Mouse (Mus musculus): ENCODE measurements around the gene Actn1. TPM values are rescaled to one million over a fixed set of nuclear protein-coding genes. Genes with fewer than 3 reads are reported as not detected.

Actn1 gene
- polyA plus RNA-seq, 1 experiment from 2014 or later, result 46.5 TPM

DNA sequence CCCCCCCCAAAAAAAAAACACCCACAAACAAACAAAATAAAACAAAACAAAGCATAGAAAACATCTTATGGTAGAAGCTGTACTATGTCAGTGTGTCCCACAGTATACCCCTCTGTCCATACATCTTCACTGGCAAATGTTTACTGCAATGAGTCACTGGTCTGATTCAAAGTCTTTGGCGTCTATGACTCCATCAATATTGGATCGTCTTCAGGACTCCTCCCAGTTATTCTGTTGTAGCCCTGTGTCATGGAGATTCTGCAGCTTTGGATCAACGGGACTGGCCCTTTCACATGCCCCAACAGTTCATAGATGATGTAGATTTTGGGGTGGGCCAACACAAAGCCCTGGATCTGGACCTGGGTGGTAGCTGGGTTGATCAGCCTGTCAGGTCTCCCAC lies 25.9 kb downstream of the Actn1 start:
- Histone ChIP-seq H3K27ac (no peak overlapping the region), H3K27me3 (no peaks in the 10 kb centered on the region), H3K4me2 (replicated peaks) (no peak overlapping the region), H3K9me3 (peaks cover 9% of the 10 kb centered on the region), H3K4me3 (no peak overlapping the region), H3K4me1 (peaks cover 40% of the 10 kb centered on the region), H3K36me3 (peaks cover 7% of the 10 kb centered on the region; the same call in 1 of the 2 replicates), H3K9ac (no peak overlapping the region)
- no peak for ATAC-seq (ENCODE audit: insufficient number of reproducible peaks, insufficient read depth, low FRiP score, low TSS enrichment)
- WGBS, result 96% methylated on average over 3 of the region's 3 CpGs

- H3K27ac ChIP-seq, result peak overlapping the region; percentile 97
- H3K27me3 ChIP-seq, result no peaks in the 10 kb centered on the region
- 90% methylated on average over 4 of the region's 4 CpGs for WGBS
- H3K9ac ChIP-seq, result no peak overlapping the region
- H3K4me2 ChIP-seq (replicated peaks), result no peak overlapping the region
- H3K4me1 ChIP-seq, result peaks cover 46% of the 10 kb centered on the region
- H3K36me3 ChIP-seq, result peaks cover 7% of the 10 kb centered on the region; the same call in 1 of the 2 replicates
- no peak for ATAC-seq (ENCODE audit: insufficient number of reproducible peaks, insufficient read depth, low FRiP score, low TSS enrichment)
- no peak overlapping the region for H3K4me3 ChIP-seq
- H3K9me3 ChIP-seq, result peaks cover 9% of the 10 kb centered on the region
Measured at GRCm38 (mm10) chr12:80232840-80233218, 27.3 kb downstream of the Actn1 start.

DNA sequence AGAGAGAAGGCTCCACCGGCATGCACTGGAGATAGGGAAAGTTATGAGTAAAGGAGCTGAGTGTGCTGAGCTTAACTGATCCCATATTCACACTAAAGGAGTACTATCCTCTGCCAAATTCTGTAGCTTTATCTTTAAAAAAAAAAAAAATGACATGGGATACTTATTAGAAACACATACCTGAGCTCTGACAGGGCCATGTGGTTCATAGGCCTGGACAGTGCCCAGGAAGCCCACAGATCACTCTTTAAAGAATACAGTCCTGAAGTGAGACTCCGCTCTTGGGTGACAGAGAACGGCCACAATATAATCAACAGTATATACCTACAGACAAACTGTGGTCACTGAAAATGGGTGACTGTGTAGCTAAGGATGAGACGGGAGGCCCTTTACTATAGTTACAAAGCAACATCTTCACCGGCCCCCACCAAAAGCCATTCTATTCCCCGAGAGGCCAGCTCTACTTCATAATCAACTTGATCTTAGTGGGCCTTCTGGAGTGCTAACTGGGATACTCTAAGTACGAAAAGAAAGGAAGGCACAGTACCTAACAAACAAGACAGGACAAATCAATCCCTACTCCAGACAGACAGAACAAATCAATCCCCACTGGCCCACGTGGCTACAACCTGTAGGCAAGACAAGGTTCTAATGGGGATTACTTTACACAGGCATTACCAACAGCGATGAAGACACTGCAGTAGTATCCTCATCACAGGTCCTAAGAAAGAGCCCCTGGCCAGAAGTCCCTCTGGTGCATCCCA lies 27.9 kb downstream of the Actn1 start:
- Histone ChIP-seq H3K4me1 (peaks cover 50% of the 10 kb centered on the region), H3K9ac (no peak overlapping the region), H3K4me2 (replicated peaks) (no peak overlapping the region), H3K27me3 (no peaks in the 10 kb centered on the region), H3K4me3 (no peak overlapping the region), H3K9me3 (peaks cover 9% of the 10 kb centered on the region), H3K27ac (peak overlapping the region; percentile 97), H3K36me3 (peaks cover 7% of the 10 kb centered on the region; the same call in 1 of the 2 replicates)
- WGBS, result 69% methylated on average over 9 of the region's 9 CpGs
- ATAC-seq (ENCODE audit: insufficient number of reproducible peaks, insufficient read depth, low FRiP score, low TSS enrichment), result no peak

DNA sequence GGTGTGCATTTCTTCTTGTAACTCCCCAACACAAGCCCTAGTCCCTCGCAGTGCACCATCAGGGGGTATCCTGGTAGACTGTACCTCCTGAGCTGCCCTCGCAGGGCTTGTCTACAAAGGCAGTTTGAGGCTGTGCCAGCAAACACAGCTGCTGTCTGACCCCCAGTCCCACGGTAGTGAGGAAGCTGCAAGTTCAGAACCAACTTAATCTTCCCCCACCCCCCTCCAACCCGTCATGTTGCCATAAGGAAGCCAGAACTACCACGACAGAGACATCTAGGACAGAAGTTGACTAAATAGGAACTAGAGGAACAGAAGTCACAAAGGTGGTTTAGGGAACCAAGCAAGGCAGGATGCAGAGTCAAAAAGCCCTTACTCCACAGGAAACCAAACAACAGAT lies 28.9 kb downstream of the Actn1 start:
- H3K4me3 ChIP-seq, result no peak overlapping the region
- H3K36me3 ChIP-seq, result peaks cover 7% of the 10 kb centered on the region; the same call in 1 of the 2 replicates
- no peak for ATAC-seq (ENCODE audit: insufficient number of reproducible peaks, insufficient read depth, low FRiP score, low TSS enrichment)
- H3K4me1 ChIP-seq, result peaks cover 57% of the 10 kb centered on the region
- H3K4me2 ChIP-seq (replicated peaks), result 0 out of 2 replicates have a peak overlapping the region, but pooled peaks have one; percentile 41
- H3K27ac ChIP-seq, result peak overlapping the region; percentile 97
- no peak overlapping the region for H3K9ac ChIP-seq
- WGBS, result 11% methylated on average over 5 of the region's 5 CpGs
- H3K27me3 ChIP-seq, result no peaks in the 10 kb centered on the region
- H3K9me3 ChIP-seq, result peaks cover 9% of the 10 kb centered on the region

DNA sequence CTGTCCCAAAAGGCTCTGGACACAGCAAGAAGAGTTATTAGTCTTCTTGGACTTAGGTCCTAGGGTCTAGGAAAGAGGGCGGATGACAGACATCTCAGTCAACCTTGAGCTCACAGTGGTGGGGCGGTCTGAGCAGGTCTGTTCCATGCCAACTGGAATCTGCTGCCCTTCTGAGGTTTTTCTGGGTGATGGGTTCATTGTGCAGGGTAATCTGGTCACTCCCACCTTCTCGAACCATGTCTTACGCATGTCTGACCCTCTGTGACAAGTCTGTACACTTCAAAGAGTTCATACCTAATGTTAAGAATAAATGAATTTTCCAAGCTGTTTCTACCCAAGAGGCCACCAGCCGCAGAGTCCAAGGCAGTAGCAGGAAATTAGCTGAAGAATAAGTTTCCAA lies 29.3 kb downstream of the Actn1 start:
- Histone ChIP-seq H3K9me3 (peaks cover 9% of the 10 kb centered on the region), H3K27ac (peak overlapping the region; percentile 97), H3K4me2 (replicated peaks) (peak overlapping the region; percentile 41), H3K9ac (0 out of 2 replicates have a peak overlapping the region, but pooled peaks have one; percentile 16), H3K36me3 (peaks cover 7% of the 10 kb centered on the region; the same call in 1 of the 2 replicates), H3K4me1 (peaks cover 62% of the 10 kb centered on the region), H3K4me3 (no peak overlapping the region), H3K27me3 (no peaks in the 10 kb centered on the region)
- 31% methylated on average over 5 of the region's 5 CpGs for WGBS
- no peak; the same call in 1 of the 2 replicates for ATAC-seq (ENCODE audit: insufficient number of reproducible peaks, insufficient read depth, low FRiP score, low TSS enrichment)

- peaks cover 9% of the 10 kb centered on the region for H3K9me3 ChIP-seq
- peaks cover 7% of the 10 kb centered on the region; the same call in 1 of the 2 replicates for H3K36me3 ChIP-seq
- H3K27me3 ChIP-seq, result no peaks in the 10 kb centered on the region
- peak; percentile 66 for ATAC-seq (ENCODE audit: insufficient number of reproducible peaks, insufficient read depth, low FRiP score, low TSS enrichment)
- H3K4me2 ChIP-seq (replicated peaks), result peak overlapping the region; percentile 41
- H3K9ac ChIP-seq, result peak overlapping the region; percentile 17; the same call in 1 of the 2 replicates
- no peak overlapping the region for H3K4me3 ChIP-seq
- 0% methylated on average over 10 of the region's 10 CpGs for WGBS
- peaks cover 62% of the 10 kb centered on the region for H3K4me1 ChIP-seq
- H3K27ac ChIP-seq, result peak overlapping the region; percentile 97
Measured at GRCm38 (mm10) chr12:80230111-80230700, 30.0 kb downstream of the Actn1 start.

- H3K9ac ChIP-seq, result peak overlapping the region; percentile 17; the same call in 1 of the 2 replicates
- 28% methylated on average over 5 of the region's 5 CpGs for WGBS
- H3K4me2 ChIP-seq (replicated peaks), result peak overlapping the region; percentile 41
- H3K4me3 ChIP-seq, result no peak overlapping the region
- H3K27me3 ChIP-seq, result no peaks in the 10 kb centered on the region
- H3K27ac ChIP-seq, result peak overlapping the region; percentile 97
- H3K36me3 ChIP-seq, result peaks cover 2% of the 10 kb centered on the region; the same call in 1 of the 2 replicates
- ATAC-seq (ENCODE audit: insufficient number of reproducible peaks, insufficient read depth, low FRiP score, low TSS enrichment), result no peak
- peaks cover 3% of the 10 kb centered on the region for H3K9me3 ChIP-seq
- peaks cover 71% of the 10 kb centered on the region for H3K4me1 ChIP-seq
Measured at GRCm38 (mm10) chr12:80229010-80229800, 31.0 kb downstream of the Actn1 start.

- Histone ChIP-seq H3K9ac (no peak overlapping the region), H3K27ac (peak overlapping the region; percentile 66), H3K4me1 (peaks cover 79% of the 10 kb centered on the region), H3K36me3 (no peaks in the 10 kb centered on the region), H3K4me2 (replicated peaks) (no peak overlapping the region), H3K4me3 (no peak overlapping the region), H3K27me3 (no peaks in the 10 kb centered on the region), H3K9me3 (no peaks in the 10 kb centered on the region)
- 79% methylated on average over 5 of the region's 5 CpGs for WGBS
- ATAC-seq (ENCODE audit: insufficient number of reproducible peaks, insufficient read depth, low FRiP score, low TSS enrichment), result no peak
Measured at GRCm38 (mm10) chr12:80228356-80228755, 31.8 kb downstream of the Actn1 start.

- H3K4me1 ChIP-seq, result peaks cover 84% of the 10 kb centered on the region
- no peak overlapping the region for H3K4me3 ChIP-seq
- WGBS, result 25% methylated on average over 3 of the region's 3 CpGs
- H3K36me3 ChIP-seq, result no peaks in the 10 kb centered on the region
- no peaks in the 10 kb centered on the region for H3K9me3 ChIP-seq
- no peaks in the 10 kb centered on the region for H3K27me3 ChIP-seq
- H3K9ac ChIP-seq, result no peak overlapping the region
- peak overlapping the region; percentile 66 for H3K27ac ChIP-seq
- ATAC-seq (ENCODE audit: insufficient number of reproducible peaks, insufficient read depth, low FRiP score, low TSS enrichment), result no peak
- no peak overlapping the region for H3K4me2 ChIP-seq (replicated peaks)
Measured at GRCm38 (mm10) chr12:80227835-80228234, 32.3 kb downstream of the Actn1 start.

GRCm38 (mm10) chr12:80226101-80226500 lies 34.1 kb downstream of the Actn1 start:
- Histone ChIP-seq H3K4me3 (no peak overlapping the region), H3K27me3 (no peaks in the 10 kb centered on the region), H3K36me3 (no peaks in the 10 kb centered on the region), H3K4me2 (replicated peaks) (no peak overlapping the region), H3K27ac (no peak overlapping the region), H3K9me3 (no peaks in the 10 kb centered on the region), H3K4me1 (peaks cover 77% of the 10 kb centered on the region), H3K9ac (no peak overlapping the region)
- ATAC-seq (ENCODE audit: insufficient number of reproducible peaks, insufficient read depth, low FRiP score, low TSS enrichment), result no peak
- WGBS, result 68% methylated on average over 2 of the region's 2 CpGs

DNA sequence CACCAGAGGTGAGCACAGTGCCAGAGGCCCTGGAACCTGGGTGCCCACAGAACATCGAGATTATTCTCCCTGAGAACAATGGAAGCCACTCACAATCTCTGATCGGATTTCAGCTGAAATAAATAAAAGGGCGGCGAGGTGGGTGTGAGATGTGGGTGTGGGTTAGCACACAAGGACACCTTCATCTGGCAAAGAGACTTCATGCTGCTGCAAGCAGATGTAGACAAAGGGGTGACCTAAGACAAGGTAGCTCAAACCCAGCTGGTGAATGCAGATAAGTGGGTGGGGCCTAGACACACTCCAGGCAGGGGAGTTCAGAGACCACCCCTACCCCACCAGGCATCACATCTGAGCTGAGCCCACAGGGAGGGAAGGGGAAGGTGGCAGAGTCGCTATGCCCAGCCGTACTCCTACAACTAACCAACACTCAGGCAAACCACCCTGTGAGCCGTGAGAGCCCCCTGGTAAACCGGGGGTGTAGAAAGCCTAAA lies 35.9 kb downstream of the Actn1 start:
- no peak for ATAC-seq (ENCODE audit: insufficient number of reproducible peaks, insufficient read depth, low FRiP score, low TSS enrichment)
- Histone ChIP-seq H3K27ac (peak overlapping the region; percentile 65), H3K9ac (no peak overlapping the region), H3K36me3 (no peaks in the 10 kb centered on the region), H3K4me3 (no peak overlapping the region), H3K27me3 (no peaks in the 10 kb centered on the region), H3K4me1 (peaks cover 67% of the 10 kb centered on the region), H3K9me3 (no peaks in the 10 kb centered on the region), H3K4me2 (replicated peaks) (no peak overlapping the region)
- 50% methylated on average over 8 of the region's 8 CpGs for WGBS
